Mouse (Mus musculus): ENCODE results near the gene Pdcd2l. TPM values are rescaled to one million over a fixed set of nuclear protein-coding genes. Genes with fewer than 3 reads are reported as not detected.

Gene Pdcd2l
- polyA plus RNA-seq (2017; shearing (Covaris generic)): 51.7 TPM

GRCm38 (mm10) chr7:34196132-34197128 is at the start of gene Pdcd2l:
Gene Pdcd2l, minus strand, starts transcription at chr7:34196661.

DNA sequence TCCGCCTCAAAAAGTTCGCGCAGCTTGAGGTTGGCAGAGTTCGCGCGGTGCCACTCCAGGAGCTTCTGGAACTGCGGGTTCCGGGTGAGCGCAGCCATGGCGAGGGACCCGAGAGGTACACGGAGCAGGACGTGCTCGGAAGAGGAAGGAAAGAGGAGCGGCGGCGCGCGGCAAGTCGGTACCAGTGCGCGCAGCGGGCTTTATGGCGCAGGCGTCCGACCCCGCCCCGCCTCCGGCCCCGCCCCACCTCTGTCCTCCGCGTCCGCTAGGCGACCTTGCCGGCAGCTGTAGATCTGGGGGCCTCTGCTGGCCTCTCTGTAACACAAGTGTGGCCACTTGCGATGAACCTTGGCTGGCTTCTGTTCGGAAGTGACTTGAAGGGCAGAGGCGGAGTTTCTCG is 33.7 kb upstream of the Pdcd2l start, which contains the start of gene Gpi1:
Gene Gpi1, minus strand, starts transcription at position 221 of the 400 bp plus-strand sequence.

DNA sequence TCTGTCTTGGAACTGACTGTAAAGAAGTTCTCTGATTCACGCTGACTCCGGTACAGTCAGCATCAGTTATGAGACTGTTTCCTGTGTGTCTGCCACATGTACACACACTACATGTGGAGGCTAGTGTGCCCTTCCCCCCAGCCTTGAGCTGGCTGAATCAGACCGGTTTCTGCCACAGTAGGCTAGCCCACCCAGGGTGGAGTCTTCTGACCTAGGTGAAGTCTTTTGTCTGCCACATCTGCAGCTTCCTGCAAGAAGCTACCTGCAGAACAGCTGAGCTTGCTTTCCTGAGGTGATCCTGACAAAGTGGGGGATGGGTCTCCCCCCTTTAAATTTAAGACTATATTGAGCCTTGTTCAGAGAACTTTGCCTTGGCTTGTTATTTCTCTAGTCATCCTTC is 27.0 kb downstream of the Pdcd2l start, which contains the start of gene Uba2:
Gene Uba2, minus strand, starts transcription at position 146 of the 400 bp plus-strand sequence.

Other genes with a start within 250 kb of the Pdcd2l start
- gene Scgb2b27, start 182.7 kb downstream of the Pdcd2l start, polyA plus RNA-seq (2017; shearing (Covaris generic)): not detected
- not detected for gene Scgb1b27, start 175.2 kb downstream of the Pdcd2l start, polyA plus RNA-seq (2017; shearing (Covaris generic))
- not detected for gene Scgb1b30, start 101.2 kb downstream of the Pdcd2l start, polyA plus RNA-seq (2017; shearing (Covaris generic))
- not detected for gene Wtip, start 63.4 kb downstream of the Pdcd2l start, polyA plus RNA-seq (2017; shearing (Covaris generic))
- gene Uba2, start 27.1 kb downstream of the Pdcd2l start, polyA plus RNA-seq (2017; shearing (Covaris generic)): 145 TPM
- 266 TPM for gene Gpi1, start 33.7 kb upstream of the Pdcd2l start, polyA plus RNA-seq (2017; shearing (Covaris generic))
- gene Gm6096, start 54.4 kb upstream of the Pdcd2l start, polyA plus RNA-seq (2017; shearing (Covaris generic)): 0.95 TPM
- gene 4931406P16Rik, start 116.9 kb upstream of the Pdcd2l start, polyA plus RNA-seq (2017; shearing (Covaris generic)): 27.3 TPM
- gene Lsm14a, start 196.7 kb upstream of the Pdcd2l start, polyA plus RNA-seq (2017; shearing (Covaris generic)): 174 TPM

Measured in CD4-positive, CD25-positive, alpha-beta regulatory T cell (primary cell).